Mouse (Mus musculus) CH12.LX (cell line): Measurements from ENCODE around the gene Actn3.
"Not testable (repeated sequence)": the region's sequence is repeated elsewhere in the genome, so short reads cannot be mapped to it uniquely, and the experiment has no call there.

Experiments
- CTCF ChIP-seq, 2 experiments: IDR thresholded peaks in 1 of 2; conservative IDR thresholded peaks in 1 of 2; 2 replicates each; pipeline ENCODE4 v1.5.1; 2011 to 2012; ENCODE audit warnings: low read depth in 2 of 2, low read length in 2 of 2, improper control_type of control experiment in 1 of 2, inconsistent platforms in 1 of 2, mild to moderate bottlenecking in 1 of 2, moderate library complexity in 1 of 2
- JUND ChIP-seq: conservative IDR thresholded peaks from 2 replicates; pipeline ENCODE4 v1.6.1; 2011; ENCODE audit warnings: low read depth, low read length, improper control_type of control experiment
- KAT2A ChIP-seq: IDR thresholded peaks from 2 replicates; pipeline ENCODE4 v1.6.1; 2012; ENCODE audit warnings: low read length, improper control_type of control experiment, inconsistent platforms; ENCODE audit not compliant: insufficient replicate concordance

GRCm38 (mm10) chr19:4874613-4875012 lies 3.1 kb downstream of the Actn3 start:
- not testable (repeated sequence) for TF ChIP-seq KAT2A; JUND; CTCF (conservative IDR thresholded peaks at IDR 0.05 in 1 of 2, IDR thresholded peaks at IDR 0.05 in 1 of 2; ENCODE audit: low read depth in 2 of 2, low read length in 2 of 2)
